Mouse (Mus musculus) olfactory bulb, adult 2 months (tissue): ENCODE measurements at regions not wholly inside any gene's neighbourhood (a gene's known extent, or its start where the extent isn't known, plus 50 kb on each side); places are given as distances from the start of the nearest gene placed in this dataset.

Experiments
- H3K27ac ChIP-seq: fragments of 200-500 bp; 2 replicates; pipeline ENCODE4 v1.5.1; 2012; ENCODE audit warnings: low read depth, low read length; ENCODE audit not compliant: insufficient read depth
- H3K4me1 ChIP-seq: fragments of 200-500 bp; 2 replicates; pipeline ENCODE4 v1.6.1; 2012; ENCODE audit warnings: low read length; ENCODE audit not compliant: control insufficient read depth, insufficient read depth
- H3K4me3 ChIP-seq: fragments of 200-500 bp; 2 replicates; pipeline ENCODE4 v1.5.1; 2012; ENCODE audit warnings: mild to moderate bottlenecking, low read depth, low read length, moderate library complexity; ENCODE audit not compliant: insufficient read depth
- CTCF ChIP-seq: fragments of 200-500 bp; IDR thresholded peaks from 2 replicates; pipeline ENCODE4 v1.5.1; 2012; ENCODE audit warnings: low read depth, mild to moderate bottlenecking, low read length, moderate library complexity; ENCODE audit not compliant: insufficient read depth
- POLR2A ChIP-seq: fragments of 200-500 bp; IDR thresholded peaks from 2 replicates; pipeline ENCODE4 v1.6.1; 2012; ENCODE audit warnings: mild to moderate bottlenecking, low read depth, low read length, moderate library complexity; ENCODE audit not compliant: insufficient read depth
- WGBS: fragments of 180-500 bp; shearing (Covaris S2); methylation state at CpG from one replicate; pipeline ENCODE4 v1.1.7; 2018; 5-methylcytosine and 5-hydroxymethylcytosine counted together

DNA sequence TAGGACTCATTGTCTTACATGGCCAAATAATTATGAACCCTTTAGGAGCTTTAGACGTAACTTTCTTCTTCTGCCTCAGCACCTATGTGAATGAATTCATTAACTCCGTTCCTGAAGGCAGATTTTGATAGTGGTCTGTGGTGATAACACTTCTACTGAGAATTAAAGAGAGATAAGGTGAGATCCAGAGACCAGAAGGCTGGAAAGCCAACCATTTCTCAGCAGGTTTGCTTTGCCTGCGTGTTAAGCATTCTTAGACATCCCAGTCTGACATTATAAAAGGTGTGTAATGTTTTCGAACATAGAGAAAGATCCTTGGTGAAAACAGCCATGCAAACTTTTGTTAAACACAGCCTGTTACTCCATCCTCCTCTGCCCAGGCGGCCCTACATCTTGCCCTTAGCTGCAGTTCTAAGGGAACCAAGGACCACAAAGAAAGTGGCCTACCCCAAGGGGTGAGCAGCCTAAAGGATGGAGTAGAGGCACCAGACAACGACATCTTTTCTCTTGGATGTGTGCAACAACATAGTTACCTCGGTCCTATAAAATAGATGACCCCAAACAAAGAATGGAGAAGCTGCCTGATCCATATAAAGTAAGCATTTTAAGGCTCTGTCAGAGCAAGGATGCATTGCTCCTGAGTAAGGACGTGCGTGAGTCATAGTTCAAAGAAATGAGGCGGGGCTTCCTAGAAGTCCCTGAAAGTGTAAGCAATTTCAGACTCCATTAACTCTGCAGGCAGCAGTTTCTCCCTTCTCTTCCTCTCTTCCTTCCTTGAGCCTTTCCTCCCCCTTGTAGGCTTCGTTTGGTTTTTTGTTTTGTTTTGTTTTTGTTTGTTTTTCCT lies 55.1 kb upstream of the Xpr1 start:
- whole genome bisulfite sequencing, result 74% methylated on average over 11 of the region's 11 CpGs
- Histone ChIP-seq H3K27ac (no peak overlapping the region), H3K4me1 (no peaks in the 10 kb centered on the region), H3K4me3 (no peak overlapping the region)
- no peak for TF ChIP-seq CTCF
- TF ChIP-seq POLR2A, result no peak

DNA sequence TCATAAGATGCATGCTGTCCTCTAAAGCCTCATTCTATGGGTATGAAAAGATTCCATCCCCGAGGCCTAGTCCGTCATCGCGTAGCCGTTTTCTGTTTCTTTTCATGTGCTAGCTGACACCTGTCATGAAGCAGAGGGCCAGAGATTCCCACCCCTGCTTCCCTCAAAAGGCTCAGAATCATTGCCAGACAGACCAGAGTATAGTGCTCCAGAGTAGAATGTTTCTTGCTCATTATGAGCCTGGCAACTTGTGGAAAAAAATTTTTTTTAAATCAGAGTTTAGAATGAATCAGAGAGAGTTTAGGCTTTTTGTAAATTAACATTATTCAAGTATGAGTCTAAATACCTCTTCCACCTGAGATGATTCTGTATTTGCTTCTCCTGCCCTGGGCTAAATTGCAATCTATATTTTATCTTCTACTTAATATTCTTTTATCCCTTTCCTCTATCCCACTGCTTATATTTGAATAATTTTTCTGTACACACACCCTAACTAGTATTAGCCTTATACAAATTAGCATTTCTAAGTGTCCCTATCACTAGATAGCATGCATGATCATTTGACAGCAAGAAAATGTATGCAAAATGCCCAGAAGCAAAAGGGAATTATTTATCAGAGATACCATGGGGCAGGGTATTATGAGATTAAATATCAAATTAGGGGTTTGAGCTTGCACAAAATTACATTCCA lies 55.9 kb upstream of the Xpr1 start:
- 62% methylated on average over 5 of the region's 5 CpGs for WGBS
- TF ChIP-seq CTCF, result no peak
- TF ChIP-seq POLR2A, result no peak
- Histone ChIP-seq H3K27ac (no peak overlapping the region), H3K4me1 (no peaks in the 10 kb centered on the region), H3K4me3 (no peak overlapping the region)

DNA sequence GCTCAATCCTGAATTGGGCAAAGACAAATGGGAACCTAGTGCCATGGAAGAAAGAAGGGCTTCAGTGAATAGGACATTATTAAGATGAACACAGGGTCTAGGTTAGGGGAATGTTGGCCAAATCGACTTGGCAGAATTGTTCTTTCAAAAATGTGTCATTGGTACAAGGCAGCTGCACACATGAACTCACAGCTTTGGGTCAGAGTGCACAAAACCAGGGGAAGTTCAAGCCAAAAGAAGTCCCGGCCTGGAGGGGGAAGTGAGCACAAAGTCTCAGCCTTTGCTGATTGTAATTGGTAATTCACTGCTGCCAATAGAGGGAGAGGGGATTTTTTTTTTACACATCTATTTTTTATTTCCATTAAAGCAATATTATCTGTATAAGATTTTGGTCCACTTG lies 57.8 kb upstream of the Xpr1 start:
- no peak overlapping the region for H3K27ac ChIP-seq
- WGBS, result 45% methylated on average over 2 of the region's 2 CpGs
- no peak for TF ChIP-seq CTCF
- TF ChIP-seq POLR2A, result no peak
- no peak overlapping the region for H3K4me3 ChIP-seq
- H3K4me1 ChIP-seq, result no peaks in the 10 kb centered on the region

DNA sequence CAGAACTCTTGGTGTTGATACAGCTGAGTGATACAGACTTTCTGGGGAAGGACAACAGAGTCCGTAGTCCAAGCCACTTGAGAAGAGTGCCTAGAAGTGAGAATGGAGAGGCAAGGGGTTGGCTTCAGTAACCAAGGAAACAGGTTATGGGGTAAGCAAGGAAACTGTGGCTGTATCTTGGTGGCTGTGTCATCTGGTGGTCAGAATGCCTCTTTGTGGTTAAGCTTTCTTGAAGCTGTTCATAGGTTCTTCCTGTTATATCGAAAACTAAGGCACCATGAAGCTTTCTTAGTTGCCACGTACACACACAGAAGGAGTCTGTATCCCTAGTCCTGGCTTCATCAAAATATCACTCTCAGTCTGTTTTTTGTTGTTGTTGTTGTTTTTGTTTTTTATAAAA lies 59.0 kb upstream of the Xpr1 start:
- TF ChIP-seq POLR2A, result no peak
- WGBS, result 96% methylated on average over 3 of the region's 3 CpGs
- H3K27ac ChIP-seq, result no peak overlapping the region
- no peaks in the 10 kb centered on the region for H3K4me1 ChIP-seq
- no peak overlapping the region for H3K4me3 ChIP-seq

DNA sequence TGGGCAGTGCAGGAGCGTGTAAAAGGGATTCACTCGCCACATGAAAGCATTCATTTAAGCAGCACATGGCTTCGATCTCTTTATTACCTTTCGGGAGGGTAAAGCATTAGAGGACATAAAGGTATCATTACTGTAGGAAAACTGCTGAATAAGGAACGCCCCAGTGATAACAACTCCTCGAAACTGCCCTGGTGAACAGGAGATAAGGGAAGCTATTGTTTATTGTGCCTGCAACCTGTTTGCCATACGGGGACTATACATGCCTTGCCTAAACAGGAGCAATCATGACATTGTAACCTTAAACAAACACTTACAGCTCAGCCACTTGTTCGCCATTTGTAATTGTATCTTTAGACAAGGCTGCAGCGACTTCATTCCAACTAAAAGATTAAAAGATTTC lies 64.9 kb upstream of the Xpr1 start:
- no peaks in the 10 kb centered on the region for H3K4me1 ChIP-seq
- WGBS, result 43% methylated on average over 9 of the region's 9 CpGs
- TF ChIP-seq POLR2A, result no peak
- no peak for TF ChIP-seq CTCF
- no peak overlapping the region for H3K27ac ChIP-seq
- no peak overlapping the region for H3K4me3 ChIP-seq

DNA sequence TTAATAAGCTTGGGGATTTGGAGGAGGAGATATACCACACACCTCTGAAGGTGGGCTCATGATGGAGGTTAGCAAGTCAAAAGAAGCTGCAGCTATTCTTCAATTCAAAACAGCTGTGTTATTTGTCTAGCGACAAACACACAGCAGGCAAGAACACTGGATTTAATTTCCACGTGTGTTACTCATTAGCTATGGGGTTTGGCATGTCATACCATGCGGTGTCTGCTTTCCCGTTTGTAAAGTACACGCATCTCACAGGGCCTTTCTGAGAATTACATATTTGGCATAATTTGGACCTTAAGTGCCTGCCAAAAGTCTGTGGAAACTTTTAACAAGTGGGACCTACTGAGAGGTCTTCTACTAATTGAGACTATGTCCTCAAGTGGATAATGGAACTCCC lies 65.5 kb upstream of the Xpr1 start:
- 59% methylated on average over 5 of the region's 5 CpGs for WGBS
- Histone ChIP-seq H3K4me1 (no peaks in the 10 kb centered on the region), H3K4me3 (no peak overlapping the region), H3K27ac (no peak overlapping the region)
- TF ChIP-seq POLR2A, result no peak

DNA sequence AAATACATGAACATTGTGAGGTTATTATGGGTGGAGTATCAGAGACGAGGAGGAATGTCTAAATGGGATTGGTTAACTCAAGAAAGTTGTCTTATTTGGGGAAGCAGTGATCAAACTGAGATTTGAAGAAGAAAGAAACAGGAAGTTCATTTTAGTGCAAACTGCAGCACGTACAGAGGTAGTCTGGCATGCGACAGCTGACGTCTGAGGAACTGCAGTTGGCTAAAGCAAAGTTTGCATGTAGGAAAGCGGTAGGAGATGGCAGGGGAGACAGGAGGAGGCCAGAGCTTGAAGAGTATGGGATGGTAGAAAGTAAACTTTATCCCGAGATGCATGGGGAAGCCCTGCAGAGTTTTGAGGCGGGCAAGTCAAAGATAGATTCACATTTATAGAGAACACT lies 66.5 kb upstream of the Xpr1 start:
- TF ChIP-seq POLR2A, result no peak
- TF ChIP-seq CTCF, result no peak
- no peaks in the 10 kb centered on the region for H3K4me1 ChIP-seq
- WGBS, result 90% methylated on average over 7 of the region's 7 CpGs
- H3K4me3 ChIP-seq, result no peak overlapping the region
- H3K27ac ChIP-seq, result no peak overlapping the region

DNA sequence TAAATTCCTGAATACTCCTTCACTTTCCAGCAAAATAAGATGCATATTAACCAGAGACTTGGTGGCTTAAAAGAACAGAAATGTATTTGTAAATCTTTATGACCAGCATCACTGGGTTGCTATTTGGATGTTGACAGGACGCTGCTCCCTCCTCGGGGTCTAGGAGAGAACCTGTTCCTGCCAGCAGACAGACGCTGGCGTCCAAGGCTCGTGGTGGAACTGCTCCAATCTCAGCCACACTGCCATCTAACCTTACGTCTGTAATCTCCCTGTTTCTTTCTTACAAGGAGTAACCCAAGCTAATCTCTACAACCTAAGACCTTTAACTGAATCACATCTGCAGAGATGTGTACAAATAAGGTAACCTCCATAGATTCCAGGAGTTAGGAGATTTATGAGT lies 70.1 kb upstream of the Acbd6 start:
- peaks cover 4% of the 10 kb centered on the region; the same call in 1 of the 2 replicates for H3K4me1 ChIP-seq
- WGBS, result 93% methylated on average over 6 of the region's 6 CpGs
- no peak for TF ChIP-seq POLR2A
- TF ChIP-seq CTCF, result no peak
- no peak overlapping the region for H3K4me3 ChIP-seq
- H3K27ac ChIP-seq, result no peak overlapping the region

DNA sequence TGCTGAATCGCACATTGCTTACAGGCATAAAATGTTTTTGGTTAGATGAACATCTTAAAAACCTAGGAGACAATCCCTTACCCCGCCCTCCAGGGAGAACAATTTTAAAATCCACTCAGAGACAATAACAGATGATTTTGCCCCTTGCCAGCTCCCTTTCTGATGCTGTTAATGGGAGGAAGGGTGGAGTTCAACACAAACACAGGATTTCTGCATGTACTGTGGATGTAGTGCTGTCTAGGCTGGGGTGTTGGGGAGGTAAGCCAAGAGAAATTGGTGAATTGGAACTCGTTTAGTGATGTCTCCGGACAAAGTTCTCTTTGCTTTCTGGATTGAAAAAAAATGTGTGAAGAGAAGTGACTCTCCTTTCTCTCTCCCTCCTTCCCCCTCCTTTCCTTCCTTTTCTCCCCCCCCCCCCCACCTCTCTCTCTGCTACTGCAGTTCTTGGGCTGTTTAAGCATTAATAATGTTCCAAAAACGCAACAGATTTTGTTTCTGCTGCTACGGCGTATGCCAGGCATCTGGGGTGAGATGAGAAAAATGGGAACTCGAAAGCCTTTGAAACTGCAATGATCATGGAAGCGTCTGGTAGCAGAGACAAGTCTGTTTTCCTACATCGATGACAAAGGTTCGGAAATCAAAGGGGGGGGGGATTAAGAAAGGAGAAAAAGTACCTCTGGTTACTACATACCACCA lies 68.8 kb upstream of the Acbd6 start:
- WGBS, result 59% methylated on average over 11 of the region's 11 CpGs
- Histone ChIP-seq H3K27ac (no peak overlapping the region), H3K4me3 (no peak overlapping the region), H3K4me1 (peaks cover 7% of the 10 kb centered on the region)
- TF ChIP-seq CTCF, result no peak
- no peak for TF ChIP-seq POLR2A
